Mouse (Mus musculus): ENCODE results near the gene Foxp1.

DNA sequence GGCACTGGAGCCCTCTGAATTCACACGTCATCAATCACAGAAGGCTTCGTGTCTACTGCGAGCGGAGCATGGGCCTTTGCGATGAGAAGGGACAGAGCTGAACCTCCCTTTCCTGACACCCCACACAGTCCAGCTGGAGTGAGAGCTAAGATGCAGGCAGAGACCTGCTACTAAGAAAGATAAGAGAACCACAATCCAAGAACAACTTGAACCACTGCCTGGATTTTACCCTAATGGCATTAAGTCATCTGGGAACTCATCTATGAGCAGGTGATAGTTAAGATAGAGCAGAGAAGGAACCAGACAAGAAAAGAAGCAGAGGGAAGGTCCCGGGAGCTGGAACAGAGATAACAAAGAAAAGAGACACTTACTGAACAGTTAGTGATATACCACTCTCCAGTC is 415.4 kb downstream of the Foxp1 start:
- peak; percentile 85 for TF ChIP-seq TAL1 (conservative IDR thresholded peaks at IDR 0.05; ENCODE audit: low read depth, low read length)
- TF ChIP-seq CTCF (IDR thresholded peaks at IDR 0.05; ENCODE audit: low read depth, low read length) = no peak

Data from G1E (cell line).